Mouse (Mus musculus) kidney, postnatal 36 days (tissue): ENCODE results near the gene Orc6.

Experiments
- DNase-seq, 2 experiments: peaks; one replicate each; pipeline ENCODE4 v3.0.0; 2021 to 2022; ENCODE audit warnings: mixed read lengths in 2 of 2

Gene Orc6

GRCm38 (mm10) chr8:85299434-85300077, at the start of gene Orc6, which contains the start of gene Vps35:
Gene Orc6 (plus strand): TSS chr8:85299632.
Gene Vps35 (minus strand): TSS chr8:85299802.
- DNase-seq = peak; percentile 97 to 99

GRCm38 (mm10) chr8:85286846-85287245, 12.6 kb upstream of the Orc6 start:
- no peak for DNase-seq

GRCm38 (mm10) chr8:85298600-85299433, 615 bp upstream of the Orc6 start:
- DNase-seq = peak in 1 of 2 experiments; percentile 22

GRCm38 (mm10) chr8:85301941-85302340, 2.5 kb downstream of the Orc6 start:
- no peak for DNase-seq

GRCm38 (mm10) chr8:85302931-85303330, 3.5 kb downstream of the Orc6 start:
- DNase-seq = no peak

GRCm38 (mm10) chr8:85303531-85303930, 4.1 kb downstream of the Orc6 start:
- DNase-seq = no peak

GRCm38 (mm10) chr8:85308564-85308963, 9.1 kb downstream of the Orc6 start:
- no peak for DNase-seq

- DNase-seq = peak; percentile 30 to 43
Measured at GRCm38 (mm10) chr8:85311743-85312142, 12.3 kb downstream of the Orc6 start.

GRCm38 (mm10) chr8:85313036-85313435, 13.6 kb downstream of the Orc6 start:
- no peak for DNase-seq

GRCm38 (mm10) chr8:85318534-85318933, 19.1 kb downstream of the Orc6 start:
- no peak for DNase-seq

- DNase-seq = no peak
Measured at GRCm38 (mm10) chr8:85321981-85322380, 22.5 kb downstream of the Orc6 start.

GRCm38 (mm10) chr8:85323084-85323483, 23.7 kb downstream of the Orc6 start:
- no peak for DNase-seq

- DNase-seq = no peak
Measured at GRCm38 (mm10) chr8:85327036-85327435, 27.6 kb downstream of the Orc6 start.

- DNase-seq = peak in 1 of 2 experiments; percentile 33
Measured at GRCm38 (mm10) chr8:85329506-85329905, 30.1 kb downstream of the Orc6 start.

GRCm38 (mm10) chr8:85335105-85335504, 35.7 kb downstream of the Orc6 start:
- DNase-seq = peak in 1 of 2 experiments; percentile 12

GRCm38 (mm10) chr8:85336211-85336933, 36.9 kb downstream of the Orc6 start:
- DNase-seq = no peak

GRCm38 (mm10) chr8:85337681-85338080, 38.2 kb downstream of the Orc6 start:
- DNase-seq = no peak

GRCm38 (mm10) chr8:85339871-85340573, 40.6 kb downstream of the Orc6 start:
- DNase-seq = peak in 1 of 2 experiments; percentile 20

- no peak for DNase-seq
Measured at GRCm38 (mm10) chr8:85353287-85353686, 53.9 kb downstream of the Orc6 start.
